ENCODE assay signal across 30 mouse cellular contexts in genomic region chr1:27642118-27642517, GRCm38 (mm10).
DNase-seq lines count a peak whose midpoint lies in the region; ATAC-seq and TF ChIP-seq lines count a peak whose summit lies in the region.
"Had no signal": no experiment of that assay in that cellular context is flagged by ENCODE, and none has a peak within 500 bp of the region (broad histone marks: within the 10 kb centered on the region; RNA-seq: fewer than 3 reads in every experiment).

No protein-coding gene starts in this region.

- H3K9me3 ChIP-seq in hindbrain, postnatal 0 days (ENCODE audit: low read length) = no peaks in the 10 kb centered on the region
- H3K9me3 ChIP-seq in hindbrain, embryonic 14.5 days (ENCODE audit: control insufficient read depth, low read length) = no peaks in the 10 kb centered on the region
- H3K9me3 ChIP-seq in forebrain, embryonic 16.5 days (ENCODE audit: control insufficient read depth, low read length) = no peaks in the 10 kb centered on the region
- H3K9me3 ChIP-seq: embryonic facial prominence, embryonic 13.5 days; G1E; heart, embryonic 12.5 days; hindbrain, embryonic 10.5 days; limb, embryonic 10.5 days; liver, embryonic 15.5 days; lung, embryonic 15.5 days; midbrain, embryonic 15.5 days; neural tube, embryonic 12.5 days had no signal

- no peak overlapping the region for H3K4me3 ChIP-seq in hindbrain, postnatal 0 days (ENCODE audit: low read length)
- H3K4me3 ChIP-seq in hindbrain, embryonic 14.5 days (replicated peaks; ENCODE audit: low read length) = no peak overlapping the region
- H3K4me3 ChIP-seq in forebrain, embryonic 16.5 days (replicated peaks; ENCODE audit: low read length) = no peak overlapping the region
- H3K4me3 ChIP-seq: embryonic facial prominence, embryonic 13.5 days; erythroblast, embryonic 14.5 days; heart, embryonic 12.5 days; hindbrain, embryonic 10.5 days; limb, embryonic 10.5 days; liver, embryonic 15.5 days; lung, embryonic 15.5 days; midbrain, embryonic 15.5 days; neural tube, embryonic 12.5 days had no signal

- peak; percentile 8 for DNase-seq in hindbrain, postnatal 0 days (ENCODE audit: low spot score)
- DNase-seq in hindbrain, embryonic 14.5 days (ENCODE audit: low spot score) = no peak
- peak; percentile 10 for DNase-seq in right cerebral cortex, adult 18-20 months
- DNase-seq in right cerebral cortex, postnatal 14 days = no peak
- DNase-seq in adrenal gland, adult 18-20 months (ENCODE audit: low spot score in 2 of 2) = no peak
- DNase-seq in testis, postnatal 14 days (ENCODE audit: low spot score) = no peak
- DNase-seq: adrenal gland, adult 8-10 months; B cell, adult 2 months; cerebellum, adult 8-10 months; cerebellum, postnatal 36 days; embryo, embryonic 11 days; gastrocnemius, postnatal 10 days; heart, adult 18-20 months; heart, postnatal 10 days; kidney, postnatal 25 days; liver; lung, postnatal 4 days had no signal

- H3K27me3 ChIP-seq in hindbrain, postnatal 0 days (ENCODE audit: insufficient read depth, low read length) = no peaks in the 10 kb centered on the region
- no peaks in the 10 kb centered on the region for H3K27me3 ChIP-seq in hindbrain, embryonic 14.5 days (ENCODE audit: control insufficient read depth, insufficient read depth, low read length)
- H3K27me3 ChIP-seq in forebrain, embryonic 16.5 days (replicated peaks; ENCODE audit: control insufficient read depth, insufficient read depth, low read length) = no peaks in the 10 kb centered on the region
- H3K27me3 ChIP-seq: CH12.LX; embryonic facial prominence, embryonic 13.5 days; heart, embryonic 12.5 days; liver, embryonic 15.5 days; lung, embryonic 15.5 days; midbrain, embryonic 15.5 days; neural tube, embryonic 12.5 days had no signal

- no peak overlapping the region for H3K27ac ChIP-seq in hindbrain, postnatal 0 days
- no peak overlapping the region for H3K27ac ChIP-seq in hindbrain, embryonic 14.5 days
- no peak overlapping the region for H3K27ac ChIP-seq in forebrain, embryonic 16.5 days (ENCODE audit: low read length)
- H3K27ac ChIP-seq: embryonic facial prominence, embryonic 13.5 days; hindbrain, embryonic 10.5 days; limb, embryonic 10.5 days; liver, embryonic 15.5 days; lung, embryonic 15.5 days; midbrain, embryonic 15.5 days; neural tube, embryonic 12.5 days had no signal

- H3K36me3 ChIP-seq in hindbrain, postnatal 0 days (ENCODE audit: insufficient read depth, low read length) = no peaks in the 10 kb centered on the region
- H3K36me3 ChIP-seq in hindbrain, embryonic 14.5 days (replicated peaks; ENCODE audit: control insufficient read depth, insufficient read depth) = no peaks in the 10 kb centered on the region
- no peaks in the 10 kb centered on the region for H3K36me3 ChIP-seq in forebrain, embryonic 16.5 days (ENCODE audit: control insufficient read depth, insufficient read depth)
- H3K36me3 ChIP-seq: embryonic facial prominence, embryonic 13.5 days; G1E; heart, embryonic 12.5 days; hindbrain, embryonic 10.5 days; limb, embryonic 10.5 days; liver, embryonic 15.5 days; lung, embryonic 15.5 days; midbrain, embryonic 15.5 days; neural tube, embryonic 12.5 days had no signal

- no peak for ATAC-seq in hindbrain, postnatal 0 days
- no peak for ATAC-seq in hindbrain, embryonic 14.5 days (ENCODE audit: low FRiP score)
- ATAC-seq in forebrain, embryonic 16.5 days = peak; percentile 72
- ATAC-seq: intestine, postnatal 0 days; midbrain, embryonic 15.5 days had no signal

- TF ChIP-seq CTCF in hindbrain, postnatal 0 days (IDR thresholded peaks at IDR 0.05; ENCODE audit: low read depth) = no peak

- H3K9ac ChIP-seq in hindbrain, postnatal 0 days (replicated peaks; ENCODE audit: low read length) = no peak overlapping the region
- no peak overlapping the region for H3K9ac ChIP-seq in hindbrain, embryonic 14.5 days
- H3K9ac ChIP-seq in forebrain, embryonic 16.5 days (replicated peaks; ENCODE audit: low read depth, low read length) = no peak overlapping the region
- H3K9ac ChIP-seq: embryonic facial prominence, embryonic 13.5 days; heart, embryonic 12.5 days; liver, embryonic 15.5 days; lung, embryonic 15.5 days; midbrain, embryonic 15.5 days; neural tube, embryonic 12.5 days had no signal

- no peaks in the 10 kb centered on the region for H3K4me1 ChIP-seq in hindbrain, postnatal 0 days (ENCODE audit: insufficient read depth, low read length)
- H3K4me1 ChIP-seq in hindbrain, embryonic 14.5 days (replicated peaks; ENCODE audit: control insufficient read depth, insufficient read depth, low read length) = no peaks in the 10 kb centered on the region
- no peaks in the 10 kb centered on the region for H3K4me1 ChIP-seq in forebrain, embryonic 16.5 days (replicated peaks; ENCODE audit: control insufficient read depth, insufficient read depth, low read length)
- H3K4me1 ChIP-seq: embryonic facial prominence, embryonic 13.5 days; heart, embryonic 12.5 days; hindbrain, embryonic 10.5 days; limb, embryonic 10.5 days; liver, embryonic 15.5 days; lung, embryonic 15.5 days; midbrain, embryonic 15.5 days; neural tube, embryonic 12.5 days had no signal

- H3K4me2 ChIP-seq in hindbrain, postnatal 0 days (ENCODE audit: low read depth, low read length) = no peak overlapping the region
- no peak overlapping the region for H3K4me2 ChIP-seq in hindbrain, embryonic 14.5 days (replicated peaks)
- H3K4me2 ChIP-seq in forebrain, embryonic 16.5 days (ENCODE audit: low read length) = no peak overlapping the region
- H3K4me2 ChIP-seq: embryonic facial prominence, embryonic 13.5 days; heart, embryonic 12.5 days; liver, embryonic 15.5 days; lung, embryonic 15.5 days; midbrain, embryonic 15.5 days; neural tube, embryonic 12.5 days had no signal

Comparison
In these comparisons a context has a peak if more than half of its experiments do, and no peak if none do; other contexts are left out.
1. DNase-seq: peak in hindbrain, postnatal 0 days (single experiment) and right cerebral cortex, adult 18-20 months (single experiment); none in hindbrain, embryonic 14.5 days (single experiment), right cerebral cortex, postnatal 14 days (single experiment), adrenal gland, adult 18-20 months (0 of 2) and testis, postnatal 14 days (single experiment).